Mouse (Mus musculus) neural tube, embryonic 13.5 days (tissue): ENCODE results near the gene Tmem132e. TPM values are rescaled to one million over a fixed set of nuclear protein-coding genes. Genes with fewer than 3 reads are reported as not detected.

Experiments
- ATAC-seq: fragments of 200-750 bp; cut with Nextera tagmentation; 2 replicates; pipeline ENCODE4 v1.8.0; 2017; ENCODE audit warnings: low read depth, mild to moderate bottlenecking, moderate TSS enrichment, moderate library complexity
- H3K27ac ChIP-seq: fragments of 300-500 bp; sonication (generic); replicated peaks from 2 replicates; pipeline ENCODE4 v1.5.1; 2015; ENCODE audit warnings: moderate library complexity, mild to moderate bottlenecking, inconsistent platforms
- H3K27me3 ChIP-seq: fragments of 300-500 bp; sonication (generic); 2 replicates; pipeline ENCODE4 v1.6.1; 2015; ENCODE audit warnings: mild to moderate bottlenecking, inconsistent platforms
- H3K36me3 ChIP-seq: fragments of 300-500 bp; sonication (generic); 2 replicates; pipeline ENCODE4 v1.6.1; 2015; ENCODE audit warnings: mild to moderate bottlenecking, inconsistent platforms
- H3K4me1 ChIP-seq: fragments of 300-500 bp; sonication (generic); replicated peaks from 2 replicates; pipeline ENCODE4 v1.6.1; 2015; ENCODE audit warnings: inconsistent platforms
- H3K4me2 ChIP-seq: fragments of 300-500 bp; sonication (generic); 2 replicates; pipeline ENCODE4 v1.6.1; 2015; ENCODE audit warnings: inconsistent platforms, mild to moderate bottlenecking, moderate library complexity
- H3K4me3 ChIP-seq: fragments of 300-500 bp; sonication (generic); 2 replicates; pipeline ENCODE4 v1.5.1; 2015; ENCODE audit warnings: mild to moderate bottlenecking, inconsistent platforms
- H3K9ac ChIP-seq: fragments of 300-500 bp; sonication (generic); 2 replicates; pipeline ENCODE4 v1.6.1; 2015; ENCODE audit warnings: moderate library complexity, mild to moderate bottlenecking, inconsistent platforms
- H3K9me3 ChIP-seq: fragments of 300-500 bp; sonication (generic); 2 replicates; pipeline ENCODE4 v1.6.1; 2016; ENCODE audit warnings: inconsistent platforms
- whole genome bisulfite sequencing: fragments of 180-500 bp; shearing (Covaris S2); methylation state at CpG from one replicate; pipeline ENCODE4 v1.1.7; 2015; 5-methylcytosine and 5-hydroxymethylcytosine counted together
- polyA plus RNA-seq: library from polyadenylated mRNA; unstranded; fragments of >200 nt; fragmentation: Nextera tagmentation; extraction: Ambion mirVana; gene quantifications from 2 replicates; pipeline ENCODE4 v1.2.1, GENCODE M21; 2015

Tmem132e gene
- 4.5 and 5.1 TPM in 2 replicates for polyA plus RNA-seq

DNA sequence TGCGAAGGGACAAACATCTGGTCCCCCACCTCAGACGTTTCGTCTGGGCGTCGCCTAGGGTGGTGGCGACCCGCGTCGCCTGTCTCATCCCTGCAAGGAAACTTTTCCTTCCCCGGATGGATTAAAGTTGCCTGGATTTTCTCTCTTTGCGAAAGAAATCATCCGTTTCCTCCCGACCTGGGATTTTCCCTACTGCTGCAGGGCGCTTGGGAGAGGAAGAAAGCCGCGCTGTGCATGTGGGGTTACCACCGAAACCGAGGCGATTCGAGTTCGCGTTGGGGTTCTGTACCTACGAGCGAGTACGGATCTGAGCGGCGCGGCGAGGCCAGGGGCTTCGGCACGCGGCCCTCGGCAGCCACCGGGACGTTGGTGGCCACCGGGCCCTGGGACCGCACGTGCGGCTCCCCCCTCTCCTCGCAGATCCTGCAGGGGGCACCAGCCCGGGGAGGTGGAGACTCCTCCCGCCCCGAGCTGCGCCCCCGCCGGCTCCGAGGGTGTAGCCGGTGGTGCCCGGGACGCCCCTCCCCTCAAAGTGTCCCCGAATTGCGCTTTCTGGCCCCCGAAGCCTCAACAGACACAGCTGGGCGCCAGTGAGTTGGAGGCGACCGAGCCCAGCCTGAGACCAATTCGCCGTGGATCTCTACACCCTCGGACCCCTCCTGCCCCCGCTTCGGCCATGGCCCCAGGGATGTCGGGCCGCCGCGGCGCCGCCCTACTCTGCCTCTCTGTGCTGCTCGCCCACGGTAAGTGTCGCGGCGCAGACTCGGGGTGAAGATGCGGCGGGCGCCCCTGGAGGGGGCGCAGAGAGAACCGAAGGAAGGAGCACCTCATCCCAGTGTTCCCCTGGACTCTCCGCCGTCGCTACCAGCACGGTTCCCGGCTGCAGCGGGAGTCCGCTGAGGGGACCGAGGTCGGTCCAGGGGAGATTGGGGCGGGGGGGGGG is at the start of gene Tmem132e:
Gene Tmem132e, plus strand, starts transcription at position 530 of the 943 bp plus-strand sequence.
- peak within 1 kb of the TSS; percentile 76 for H3K27ac ChIP-seq
- H3K4me1 ChIP-seq, result peaks cover 61% of the 10 kb centered on the region
- H3K27me3 ChIP-seq, result peaks cover 50% of the 10 kb centered on the region
- peak within 1 kb of the TSS; percentile 78 for H3K9ac ChIP-seq
- H3K36me3 ChIP-seq, result no peaks in the 10 kb centered on the region
- WGBS, result under 1% methylated on average over 79 of the region's 88 CpGs
- H3K4me2 ChIP-seq, result peak within 1 kb of the TSS; percentile 78
- ATAC-seq, result peak; percentile 49
- peak within 1 kb of the TSS; percentile 71 for H3K4me3 ChIP-seq
- H3K9me3 ChIP-seq, result no peaks in the 10 kb centered on the region

DNA sequence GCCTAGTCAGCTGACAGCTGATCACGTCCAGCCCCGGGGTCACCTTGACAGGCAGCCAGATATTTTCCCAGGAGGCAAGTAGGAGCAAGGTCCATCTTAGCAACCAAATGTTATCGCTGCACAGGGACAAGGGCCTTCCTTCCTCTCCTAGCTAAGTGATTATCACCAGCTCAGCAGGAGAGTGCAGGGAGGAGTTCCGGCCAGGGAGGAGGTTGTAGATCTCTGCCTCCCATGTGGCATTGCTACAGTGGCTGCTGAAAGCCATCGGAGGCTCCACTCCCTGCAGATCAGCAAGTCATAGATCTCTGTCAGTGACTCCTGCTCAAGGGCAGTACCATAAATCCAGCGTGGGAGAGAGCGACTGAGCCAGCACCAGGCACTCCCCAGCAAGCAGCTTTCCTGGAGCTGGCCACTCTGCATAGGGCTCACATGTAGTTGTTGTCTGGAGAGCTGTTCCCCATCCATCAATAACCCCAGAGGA is 48.7 kb upstream of the Tmem132e start:
- peak; percentile 94 for ATAC-seq
- H3K27me3 ChIP-seq, result peaks cover 2% of the 10 kb centered on the region; the same call in 1 of the 2 replicates
- no peaks in the 10 kb centered on the region for H3K36me3 ChIP-seq
- no peaks in the 10 kb centered on the region for H3K9me3 ChIP-seq
- H3K4me3 ChIP-seq, result no peak overlapping the region
- H3K4me1 ChIP-seq, result peaks cover 22% of the 10 kb centered on the region
- no peak overlapping the region for H3K9ac ChIP-seq
- H3K4me2 ChIP-seq, result peak overlapping the region; percentile 9; the same call in 1 of the 2 replicates
- WGBS, result 11% methylated on average over 7 of the region's 7 CpGs
- H3K27ac ChIP-seq, result peak overlapping the region; percentile 81

DNA sequence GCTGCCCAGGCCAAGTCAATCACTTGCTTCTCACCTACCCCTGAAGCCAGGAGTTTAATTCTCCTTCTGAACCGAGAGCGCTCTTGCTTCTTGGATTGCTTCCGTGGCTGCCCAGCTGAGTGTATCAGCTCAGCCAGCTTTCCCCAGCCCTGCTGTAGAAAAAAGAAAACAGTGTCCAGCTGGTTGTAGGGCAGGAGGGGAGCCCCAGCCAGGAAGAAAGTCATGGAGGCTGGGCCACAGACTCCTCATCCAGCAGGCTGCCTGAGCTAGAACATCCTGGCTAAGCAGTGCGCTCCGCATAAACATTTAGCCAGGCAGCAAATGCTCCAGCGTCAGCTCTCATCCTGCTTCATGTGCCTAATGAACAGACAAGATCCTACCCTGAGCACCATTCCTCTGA is 48.3 kb upstream of the Tmem132e start:
- no peaks in the 10 kb centered on the region for H3K36me3 ChIP-seq
- H3K4me1 ChIP-seq, result peaks cover 23% of the 10 kb centered on the region
- ATAC-seq, result peak; percentile 43; the same call in 1 of the 2 replicates
- peak overlapping the region; percentile 81 for H3K27ac ChIP-seq
- peak overlapping the region; percentile 9; the same call in 1 of the 2 replicates for H3K4me2 ChIP-seq
- 0 out of 2 replicates have a peak overlapping the region, but pooled peaks have one; percentile 41 for H3K9ac ChIP-seq
- peaks cover 3% of the 10 kb centered on the region; the same call in 1 of the 2 replicates for H3K27me3 ChIP-seq
- H3K9me3 ChIP-seq, result no peaks in the 10 kb centered on the region
- WGBS, result 35% methylated on average over 6 of the region's 6 CpGs
- H3K4me3 ChIP-seq, result no peak overlapping the region

DNA sequence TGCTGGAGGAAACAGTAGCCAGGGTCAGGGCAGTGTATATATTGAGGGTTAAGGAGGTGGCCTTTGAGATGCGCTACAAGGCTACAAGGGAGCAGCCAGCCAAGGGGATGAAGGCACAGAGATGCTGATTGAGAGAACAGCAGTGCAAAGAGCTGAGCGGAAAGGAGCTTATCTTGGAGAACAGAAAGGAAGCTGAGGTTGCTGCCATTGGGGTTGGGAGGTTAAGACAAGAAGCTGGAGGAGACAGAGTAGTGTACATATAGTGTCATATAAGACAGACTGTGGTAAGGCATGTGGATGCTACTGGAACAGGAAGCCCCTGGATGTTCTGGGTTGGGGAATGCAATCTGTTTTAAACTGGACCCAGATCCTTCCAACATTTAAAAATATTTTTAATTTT is 47.8 kb upstream of the Tmem132e start:
- Histone ChIP-seq H3K27ac (peak overlapping the region; percentile 81), H3K4me2 (no peak overlapping the region)
- no peak for ATAC-seq

DNA sequence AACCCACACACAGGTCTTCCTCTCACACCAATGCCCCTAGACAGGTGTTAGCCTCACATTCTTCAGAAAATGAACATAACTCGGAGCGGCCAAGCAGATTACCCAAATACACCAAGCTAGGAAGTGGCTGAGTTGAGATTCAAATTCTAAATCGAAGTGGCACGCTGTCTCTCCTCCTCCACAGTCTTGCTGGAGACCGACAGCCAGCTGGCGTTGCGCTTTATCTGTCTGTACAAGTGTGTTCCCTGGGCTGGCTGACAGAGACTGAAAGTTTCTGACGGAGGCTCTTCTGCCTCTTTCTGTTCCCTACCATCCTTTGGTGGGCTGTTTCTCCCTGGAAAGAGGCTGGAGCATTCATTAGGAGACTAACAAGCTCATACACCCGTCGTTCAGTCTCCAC is 37.7 kb upstream of the Tmem132e start:
- H3K27ac ChIP-seq, result no peak overlapping the region
- H3K9ac ChIP-seq, result no peak overlapping the region
- no peaks in the 10 kb centered on the region for H3K4me1 ChIP-seq
- H3K36me3 ChIP-seq, result no peaks in the 10 kb centered on the region
- H3K9me3 ChIP-seq, result no peaks in the 10 kb centered on the region
- 0 out of 2 replicates have a peak, but pooled peaks cover 3% of the 10 kb centered on the region for H3K27me3 ChIP-seq
- no peak overlapping the region for H3K4me3 ChIP-seq
- H3K4me2 ChIP-seq, result no peak overlapping the region
- no peak for ATAC-seq
- 86% methylated on average over 10 of the region's 10 CpGs for WGBS

More for the DNA sequence above, 47.8 kb upstream of the Tmem132e start:
- no peaks in the 10 kb centered on the region for H3K36me3 ChIP-seq
- no peaks in the 10 kb centered on the region for H3K9me3 ChIP-seq
- WGBS, result 71% methylated on average over 2 of the region's 2 CpGs
- H3K4me3 ChIP-seq, result no peak overlapping the region
- H3K27me3 ChIP-seq, result peaks cover 3% of the 10 kb centered on the region; the same call in 1 of the 2 replicates
- peaks cover 28% of the 10 kb centered on the region for H3K4me1 ChIP-seq
- 0 out of 2 replicates have a peak overlapping the region, but pooled peaks have one; percentile 41 for H3K9ac ChIP-seq

DNA sequence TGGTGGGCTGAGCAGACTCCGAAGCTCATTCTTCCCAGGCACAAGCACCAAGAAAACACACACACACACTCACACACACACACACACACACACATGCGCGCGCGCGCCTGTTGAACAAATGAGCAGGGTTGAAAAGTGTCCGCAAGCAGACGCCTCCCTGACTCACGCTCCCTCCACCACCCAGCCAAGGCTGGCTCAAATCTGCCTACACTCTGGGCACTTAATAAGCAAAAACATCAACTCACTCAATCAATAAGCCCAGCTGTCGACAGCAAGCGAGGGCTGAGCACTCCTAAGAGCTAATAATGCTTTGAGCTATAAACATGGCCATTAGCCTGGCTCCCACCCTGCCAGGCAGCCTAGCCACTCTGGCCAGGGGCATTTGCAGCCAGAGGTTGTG is 18.5 kb upstream of the Tmem132e start:
- no peaks in the 10 kb centered on the region for H3K36me3 ChIP-seq
- H3K4me1 ChIP-seq, result peaks cover 11% of the 10 kb centered on the region
- H3K9me3 ChIP-seq, result no peaks in the 10 kb centered on the region
- ATAC-seq, result 0 out of 2 replicates have a peak, but pooled peaks have one; percentile 32
- peaks cover 8% of the 10 kb centered on the region for H3K27me3 ChIP-seq
- no peak overlapping the region for H3K9ac ChIP-seq
- peak overlapping the region; percentile 6; the same call in 1 of the 2 replicates for H3K27ac ChIP-seq
- no peak overlapping the region for H3K4me2 ChIP-seq
- WGBS, result 62% methylated on average over 11 of the region's 11 CpGs
- H3K4me3 ChIP-seq, result no peak overlapping the region

DNA sequence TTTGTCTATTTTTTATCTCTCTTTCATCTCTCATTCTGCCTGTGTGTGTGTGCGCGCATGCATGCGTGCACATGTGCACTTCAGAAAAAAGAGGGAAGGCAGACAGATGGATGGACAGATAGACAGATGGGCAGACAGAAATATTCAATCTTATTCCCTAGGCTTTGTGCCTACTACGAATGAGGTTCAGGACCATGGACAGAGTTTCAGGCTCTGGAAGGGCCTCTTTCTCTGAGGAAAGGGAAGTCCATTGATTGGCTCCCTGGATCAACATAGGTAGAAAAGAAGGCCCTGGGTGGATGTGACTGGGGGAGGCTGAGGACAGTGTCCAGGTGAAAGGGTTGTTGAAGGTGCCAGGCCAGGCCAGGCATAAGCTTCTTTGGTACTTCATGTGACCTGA is 17.1 kb upstream of the Tmem132e start:
- Histone ChIP-seq H3K4me1 (peaks cover 11% of the 10 kb centered on the region), H3K4me3 (no peak overlapping the region), H3K4me2 (no peak overlapping the region), H3K9ac (no peak overlapping the region), H3K27ac (no peak overlapping the region), H3K9me3 (no peaks in the 10 kb centered on the region), H3K36me3 (no peaks in the 10 kb centered on the region), H3K27me3 (peaks cover 8% of the 10 kb centered on the region; the same call in 1 of the 2 replicates)
- ATAC-seq, result no peak
- 68% methylated on average over 4 of the region's 4 CpGs for WGBS

DNA sequence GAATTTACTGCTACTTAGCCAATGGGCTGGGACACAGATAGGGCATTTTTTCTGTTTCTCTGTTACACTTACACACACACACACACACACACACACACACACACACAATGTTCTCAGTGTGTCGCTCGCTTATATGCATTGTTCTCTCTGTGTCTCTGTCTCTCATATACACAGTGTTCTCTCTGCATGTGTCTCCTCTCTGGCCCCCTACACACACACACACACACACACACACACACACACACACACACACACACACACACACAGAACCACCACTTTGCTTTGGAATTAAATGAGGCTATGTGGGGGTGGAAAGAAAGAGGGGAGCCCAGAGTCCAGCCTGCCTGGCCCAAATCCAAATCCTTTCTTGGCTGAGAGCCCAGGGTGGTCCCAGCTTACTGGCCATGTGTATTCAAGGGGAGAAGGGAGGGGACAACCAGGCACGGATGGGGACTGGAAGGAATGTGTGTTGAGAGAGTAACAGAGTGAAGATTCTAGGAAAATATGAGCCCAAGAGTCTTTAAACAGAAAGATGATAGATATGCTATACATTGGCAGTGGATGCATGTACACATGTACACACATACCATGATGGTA is 8.0 kb upstream of the Tmem132e start:
- H3K27me3 ChIP-seq, result peaks cover 34% of the 10 kb centered on the region
- no peak overlapping the region for H3K4me3 ChIP-seq
- 31% methylated on average over 3 of the region's 3 CpGs for WGBS
- no peak overlapping the region for H3K9ac ChIP-seq
- peak; percentile 85 for ATAC-seq
- no peaks in the 10 kb centered on the region for H3K9me3 ChIP-seq
- no peak overlapping the region for H3K4me2 ChIP-seq
- peaks cover 18% of the 10 kb centered on the region for H3K4me1 ChIP-seq
- H3K36me3 ChIP-seq, result no peaks in the 10 kb centered on the region
- H3K27ac ChIP-seq, result peak overlapping the region; percentile 33; the same call in 1 of the 2 replicates

DNA sequence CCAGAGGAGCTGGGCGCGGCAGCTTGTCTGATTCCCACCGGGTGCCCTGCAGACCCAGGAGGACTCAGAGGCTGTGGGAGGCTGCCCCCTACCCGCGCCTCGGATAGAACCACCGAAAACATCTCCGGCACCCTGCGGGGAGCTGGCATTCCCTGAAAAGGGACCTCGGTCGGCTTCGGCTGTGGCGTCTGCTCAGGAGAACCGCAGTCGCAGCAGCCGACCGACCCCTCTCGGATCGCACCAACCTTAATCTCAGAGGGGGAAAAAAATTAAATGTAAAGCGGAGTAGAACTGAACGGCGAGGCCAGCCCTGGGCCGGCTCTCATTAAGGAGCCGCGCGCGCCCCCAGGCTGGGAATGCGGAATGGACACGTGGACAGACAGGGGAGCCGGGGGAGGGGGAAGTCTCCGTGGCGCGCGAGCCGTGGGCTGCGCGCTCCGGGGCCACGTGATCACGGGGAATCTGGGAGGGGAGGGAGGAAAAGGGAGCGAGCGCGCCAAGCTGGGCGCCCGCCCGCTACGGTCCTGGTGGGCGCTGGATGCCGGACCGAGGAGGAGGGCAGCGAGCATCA is 1.6 kb upstream of the Tmem132e start:
- under 1% methylated on average over 51 of the region's 51 CpGs for WGBS
- Histone ChIP-seq H3K4me2 (peak overlapping the region; percentile 78), H3K4me3 (peak overlapping the region; percentile 71), H3K9me3 (no peaks in the 10 kb centered on the region), H3K27ac (peak overlapping the region; percentile 76), H3K27me3 (peaks cover 60% of the 10 kb centered on the region), H3K36me3 (no peaks in the 10 kb centered on the region), H3K4me1 (peaks cover 49% of the 10 kb centered on the region), H3K9ac (peak overlapping the region; percentile 78)
- ATAC-seq, result peak; percentile 69

DNA sequence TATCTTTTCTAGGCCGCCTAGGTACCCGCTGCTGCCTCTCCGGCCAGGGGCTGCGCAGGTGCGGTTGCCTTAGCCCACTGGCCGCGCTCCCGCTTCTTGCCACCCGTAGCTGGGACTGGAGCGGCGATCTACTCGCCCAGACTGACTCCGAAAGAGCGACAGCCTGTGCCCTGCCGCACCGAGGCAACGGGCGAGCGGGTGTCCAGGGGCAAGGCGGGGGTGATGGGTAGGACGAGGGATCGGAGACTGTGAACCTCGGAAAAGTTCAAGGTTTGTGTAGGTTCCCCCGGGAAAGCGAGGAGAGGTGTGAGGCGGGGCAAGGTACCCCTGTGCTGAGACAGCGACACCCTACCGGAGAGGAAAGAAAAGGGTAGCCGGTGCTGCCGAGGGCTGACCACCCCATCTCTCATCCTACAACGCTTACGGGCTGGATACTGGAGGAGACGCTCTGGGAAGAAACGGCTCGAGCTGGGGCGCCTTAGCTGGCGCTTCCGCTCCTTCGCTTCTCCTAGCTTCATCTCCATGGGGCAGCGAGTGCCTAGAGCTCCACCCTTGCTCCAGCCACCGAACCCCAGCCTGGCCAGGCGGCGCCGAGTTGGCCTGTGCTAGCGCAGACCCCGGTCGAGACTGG is 874 bp upstream of the Tmem132e start:
- no peaks in the 10 kb centered on the region for H3K9me3 ChIP-seq
- peak overlapping the region; percentile 76 for H3K27ac ChIP-seq
- no peaks in the 10 kb centered on the region for H3K36me3 ChIP-seq
- peaks cover 57% of the 10 kb centered on the region for H3K4me1 ChIP-seq
- no peak; the same call in 1 of the 2 replicates for ATAC-seq
- H3K4me3 ChIP-seq, result peak overlapping the region; percentile 71
- peak overlapping the region; percentile 78 for H3K9ac ChIP-seq
- WGBS, result under 1% methylated on average over 47 of the region's 47 CpGs
- peak overlapping the region; percentile 78 for H3K4me2 ChIP-seq
- peaks cover 58% of the 10 kb centered on the region for H3K27me3 ChIP-seq
